Mouse (Mus musculus) forebrain, embryonic 11.5 days (tissue): ENCODE results near the gene Tbx19. TPM values are rescaled to one million over a fixed set of nuclear protein-coding genes. Genes with fewer than 3 reads are reported as not detected.
A peak's percentile ranks its signal among the peaks of the same experiment; 100 is the strongest.

Source experiments
- ATAC-seq: fragments of 200-750 bp; cut with Nextera tagmentation; replicated peaks from 2 replicates; pipeline ENCODE4 v1.8.0; 2017; ENCODE audit warnings: moderate TSS enrichment; ENCODE audit not compliant: low FRiP score
- DNase-seq: peaks from one replicate; pipeline ENCODE4 v3.0.0-alpha.2; 2017; ENCODE audit warnings: low spot score
- H3K27ac ChIP-seq: fragments of 300-500 bp; sonication (generic); 2 replicates; pipeline ENCODE4 v1.5.1; 2014; ENCODE audit warnings: low read depth, low read length
- H3K27me3 ChIP-seq: fragments of 300-500 bp; sonication (generic); 2 replicates; pipeline ENCODE4 v1.6.1; 2014; ENCODE audit warnings: mild to moderate bottlenecking, low read length, mixed read lengths; ENCODE audit not compliant: control insufficient read depth, insufficient read depth
- H3K36me3 ChIP-seq: fragments of 300-500 bp; sonication (generic); 2 replicates; pipeline ENCODE4 v1.6.1; 2014; ENCODE audit warnings: mild to moderate bottlenecking, low read length, moderate library complexity, mixed read lengths; ENCODE audit not compliant: control insufficient read depth, insufficient read depth
- H3K4me1 ChIP-seq: fragments of 300-500 bp; sonication (generic); replicated peaks from 2 replicates; pipeline ENCODE4 v1.6.1; 2014; ENCODE audit warnings: low read length, mixed read lengths; ENCODE audit not compliant: control insufficient read depth, insufficient read depth
- H3K4me2 ChIP-seq: fragments of 300-500 bp; sonication (generic); 2 replicates; pipeline ENCODE4 v1.6.1; 2014; ENCODE audit warnings: low read depth, mild to moderate bottlenecking, low read length, moderate library complexity, mixed read lengths; ENCODE audit not compliant: severe bottlenecking
- H3K4me3 ChIP-seq: fragments of 300-500 bp; sonication (generic); 2 replicates; pipeline ENCODE4 v1.5.1; 2014; ENCODE audit warnings: low read depth, low read length
- H3K9ac ChIP-seq: fragments of 300-500 bp; sonication (generic); 2 replicates; pipeline ENCODE4 v1.6.1; 2014; ENCODE audit warnings: low read length
- H3K9me3 ChIP-seq: fragments of 300-500 bp; sonication (generic); 2 replicates; pipeline ENCODE4 v1.6.1; 2016; ENCODE audit warnings: low read length, mixed read lengths; ENCODE audit not compliant: control insufficient read depth
- WGBS: fragments of 180-500 bp; shearing (Covaris S2); extraction: QIAGEN DNeasy Blood & Tissue Kit; methylation state at CpG from one replicate; pipeline ENCODE4 v1.1.7; 2014; 5-methylcytosine and 5-hydroxymethylcytosine counted together
- polyA plus RNA-seq: library from polyadenylated mRNA; unstranded; fragments of >200 nt; fragmentation: Nextera tagmentation; extraction: Ambion mirVana; gene quantifications from 2 replicates; pipeline ENCODE4 v1.2.1, GENCODE M21; 2014

The Tbx19 gene
- polyA plus RNA-seq, 1 experiment from 2014 or later: not detected

GRCm38 (mm10) chr1:165119011-165119726 lies 41.4 kb downstream of the Tbx19 start:
- WGBS: 52% methylated on average over 15 of the region's 15 CpGs
- no peak overlapping the region for H3K4me2 ChIP-seq
- DNase-seq (no peak), ATAC-seq (no peak; the same call in 1 of the 2 replicates)
- H3K9ac ChIP-seq: peak overlapping the region; percentile 16; the same call in 1 of the 2 replicates
- H3K4me3 ChIP-seq: no peak overlapping the region
- H3K27ac ChIP-seq: no peak overlapping the region
- H3K36me3 ChIP-seq: no peaks in the 10 kb centered on the region
- no peaks in the 10 kb centered on the region for H3K27me3 ChIP-seq
- no peaks in the 10 kb centered on the region for H3K9me3 ChIP-seq
- no peaks in the 10 kb centered on the region for H3K4me1 ChIP-seq

- no peaks in the 10 kb centered on the region for H3K27me3 ChIP-seq
- H3K4me2 ChIP-seq: 0 out of 2 replicates have a peak overlapping the region, but pooled peaks have one; percentile 15
- no peak overlapping the region for H3K9ac ChIP-seq
- 0 out of 2 replicates have a peak, but pooled peaks cover 2% of the 10 kb centered on the region for H3K4me1 ChIP-seq
- 46% methylated on average over 17 of the region's 17 CpGs for WGBS
- no peak overlapping the region for H3K27ac ChIP-seq
- no peaks in the 10 kb centered on the region for H3K9me3 ChIP-seq
- no peak overlapping the region for H3K4me3 ChIP-seq
- H3K36me3 ChIP-seq: no peaks in the 10 kb centered on the region
- DNase-seq (no peak), ATAC-seq (no peak)
These were observed 46.0 kb downstream of the Tbx19 start for GRCm38 (mm10) chr1:165114460-165115175.

- Histone ChIP-seq H3K4me2 (no peak overlapping the region), H3K36me3 (no peaks in the 10 kb centered on the region), H3K27ac (no peak overlapping the region), H3K9me3 (no peaks in the 10 kb centered on the region), H3K4me1 (0 out of 2 replicates have a peak, but pooled peaks cover 2% of the 10 kb centered on the region), H3K4me3 (no peak overlapping the region), H3K27me3 (no peaks in the 10 kb centered on the region), H3K9ac (no peak overlapping the region)
- ATAC-seq (peak; percentile 58), DNase-seq (no peak)
- WGBS: 31% methylated on average over 11 of the region's 11 CpGs
These were observed 46.9 kb downstream of the Tbx19 start for GRCm38 (mm10) chr1:165113700-165114099.

DNA sequence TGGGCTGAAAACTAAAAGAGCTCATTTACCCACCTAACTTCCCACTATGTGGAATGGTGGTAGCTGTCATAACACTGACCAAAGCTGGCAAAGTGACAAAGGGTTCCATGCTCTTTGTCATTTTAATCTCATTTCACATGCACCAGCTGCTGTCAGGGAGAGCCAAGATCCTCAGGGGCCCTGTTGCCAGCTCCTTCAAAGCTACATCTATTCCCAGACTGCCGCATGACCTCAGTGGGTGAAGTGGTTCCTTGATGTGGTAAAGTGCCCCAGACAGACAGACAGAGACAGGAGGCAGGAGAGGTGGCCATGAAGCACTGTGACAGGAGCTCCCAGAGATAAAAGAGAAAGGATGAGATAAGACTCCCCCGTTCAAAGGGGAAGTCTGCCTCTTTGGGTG lies 49.9 kb downstream of the Tbx19 start:
- Histone ChIP-seq H3K27ac (no peak overlapping the region), H3K9me3 (no peaks in the 10 kb centered on the region), H3K27me3 (no peaks in the 10 kb centered on the region), H3K4me3 (no peak overlapping the region), H3K4me1 (0 out of 2 replicates have a peak, but pooled peaks cover 2% of the 10 kb centered on the region), H3K4me2 (no peak overlapping the region), H3K36me3 (no peaks in the 10 kb centered on the region), H3K9ac (no peak overlapping the region)
- ATAC-seq (no peak), DNase-seq (no peak)
- 77% methylated on average over 2 of the region's 2 CpGs for WGBS

GRCm38 (mm10) chr1:165109135-165109534 lies 51.4 kb downstream of the Tbx19 start:
- Histone ChIP-seq H3K27ac (no peak overlapping the region), H3K4me2 (no peak overlapping the region), H3K4me1 (0 out of 2 replicates have a peak, but pooled peaks cover 2% of the 10 kb centered on the region), H3K4me3 (no peak overlapping the region), H3K9me3 (no peaks in the 10 kb centered on the region), H3K27me3 (no peaks in the 10 kb centered on the region), H3K36me3 (no peaks in the 10 kb centered on the region), H3K9ac (no peak overlapping the region)
- no peak for DNase-seq
- 67% methylated on average over 5 of the region's 5 CpGs for WGBS
- ATAC-seq: no peak

- WGBS: 53% methylated on average over 5 of the region's 5 CpGs
- H3K27ac ChIP-seq: no peak overlapping the region
- H3K4me1 ChIP-seq: no peaks in the 10 kb centered on the region
- H3K9me3 ChIP-seq: no peaks in the 10 kb centered on the region
- H3K9ac ChIP-seq: no peak overlapping the region
- H3K4me3 ChIP-seq: no peak overlapping the region
- H3K4me2 ChIP-seq: no peak overlapping the region
- no peaks in the 10 kb centered on the region for H3K27me3 ChIP-seq
- DNase-seq (no peak), ATAC-seq (no peak)
- no peaks in the 10 kb centered on the region for H3K36me3 ChIP-seq
These were observed 52.1 kb downstream of the Tbx19 start for GRCm38 (mm10) chr1:165108477-165108876.

DNA sequence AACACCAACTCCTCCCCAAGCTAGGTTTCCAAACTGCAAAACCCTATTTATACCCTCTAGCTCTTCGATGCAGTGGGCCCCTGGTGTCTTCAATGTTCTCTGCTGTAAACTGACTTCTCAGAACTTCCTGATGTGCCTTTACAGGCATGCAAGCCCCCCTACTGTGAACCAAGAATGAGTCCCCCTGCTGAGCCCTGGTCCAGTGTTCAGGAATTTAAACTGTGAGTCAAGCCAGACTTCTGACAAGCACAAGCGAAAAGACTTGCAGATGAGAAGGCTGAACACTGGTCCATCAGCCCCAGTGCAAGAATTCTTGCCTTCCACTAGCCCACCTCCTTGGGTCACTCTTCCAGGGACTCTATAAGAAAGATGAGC lies 54.6 kb downstream of the Tbx19 start:
- no peak overlapping the region for H3K4me3 ChIP-seq
- whole genome bisulfite sequencing: 65% methylated on average over 2 of the region's 2 CpGs
- no peaks in the 10 kb centered on the region for H3K27me3 ChIP-seq
- no peaks in the 10 kb centered on the region for H3K36me3 ChIP-seq
- no peak overlapping the region for H3K27ac ChIP-seq
- DNase-seq (no peak), ATAC-seq (no peak)
- no peaks in the 10 kb centered on the region for H3K4me1 ChIP-seq
- no peak overlapping the region for H3K4me2 ChIP-seq
- H3K9ac ChIP-seq: no peak overlapping the region
- no peaks in the 10 kb centered on the region for H3K9me3 ChIP-seq

DNA sequence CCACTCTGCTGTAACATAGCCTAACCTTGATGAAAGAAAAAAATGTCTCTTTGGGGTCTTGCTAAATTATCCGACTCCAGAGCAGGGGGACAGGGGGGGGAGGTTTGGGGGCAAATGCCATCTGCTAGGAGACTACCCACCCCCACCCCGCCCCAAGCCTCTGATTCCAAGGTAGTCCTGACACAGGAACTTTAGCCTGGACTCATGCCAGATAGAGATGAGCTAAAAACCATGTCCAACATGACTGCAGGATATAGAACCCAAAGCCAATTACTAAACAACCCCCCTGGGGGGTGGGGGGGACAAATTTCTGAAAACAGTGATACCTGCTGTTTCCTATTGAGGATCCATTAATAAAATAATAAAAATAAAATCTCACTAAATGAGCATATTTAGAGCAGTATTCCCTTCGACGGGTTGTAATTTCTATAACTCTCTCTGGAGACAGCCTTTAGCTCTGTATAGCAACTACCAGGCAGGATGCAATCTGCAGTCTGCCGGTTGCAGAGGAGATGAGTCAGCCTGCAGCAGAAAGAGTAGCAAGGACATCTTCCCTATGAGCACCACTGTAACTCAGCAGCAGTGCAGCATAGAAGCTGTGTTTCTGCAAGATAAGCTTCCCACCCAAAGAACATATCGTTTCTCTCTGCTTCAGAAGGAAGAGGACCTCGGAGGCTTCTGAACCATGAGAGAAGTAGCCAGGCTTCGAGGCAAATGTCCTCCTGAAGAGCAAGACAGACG lies 55.1 kb downstream of the Tbx19 start:
- no peak overlapping the region for H3K4me2 ChIP-seq
- no peak for DNase-seq
- no peak overlapping the region for H3K4me3 ChIP-seq
- H3K36me3 ChIP-seq: no peaks in the 10 kb centered on the region
- H3K27ac ChIP-seq: no peak overlapping the region
- WGBS: 79% methylated on average over 9 of the region's 9 CpGs
- H3K27me3 ChIP-seq: no peaks in the 10 kb centered on the region
- no peak for ATAC-seq
- H3K4me1 ChIP-seq: no peaks in the 10 kb centered on the region
- no peaks in the 10 kb centered on the region for H3K9me3 ChIP-seq
- no peak overlapping the region for H3K9ac ChIP-seq
